Mouse (Mus musculus): ENCODE data around the gene Sema4g.

Gene Sema4g

GRCm38 (mm10) chr19:45005444-45005843 is 16.5 kb downstream of the Sema4g start, which contains the start of gene Twnk:
Twnk (plus strand) TSS chr19:45005663.
- peak; percentile 79 to 89 for DNase-seq

GRCm38 (mm10) chr19:45005957-45006712 is 17.2 kb downstream of the Sema4g start, which contains the start of gene Mrpl43:
Mrpl43 (minus strand) TSS chr19:45006442.
- DNase-seq, result peak; percentile 90 to 97

GRCm38 (mm10) chr19:45007021-45007420 is 18.1 kb downstream of the Sema4g start:
- no peak for DNase-seq

GRCm38 (mm10) chr19:45007425-45008191 is 18.7 kb downstream of the Sema4g start:
- no peak for DNase-seq

GRCm38 (mm10) chr19:45010646-45011045 is 21.7 kb downstream of the Sema4g start:
- DNase-seq, result no peak

GRCm38 (mm10) chr19:45012219-45012618 is 23.3 kb downstream of the Sema4g start:
- DNase-seq, result no peak

GRCm38 (mm10) chr19:45012636-45013035 is 23.7 kb downstream of the Sema4g start:
- DNase-seq, result no peak

- no peak for DNase-seq
Measured at GRCm38 (mm10) chr19:45013581-45014225, 24.8 kb downstream of the Sema4g start.

GRCm38 (mm10) chr19:45014335-45014971 is 25.6 kb downstream of the Sema4g start, which contains the start of gene Lzts2:
Lzts2 (plus strand) TSS chr19:45014414.
- DNase-seq, result peak in 1 of 2 experiments; percentile 14

GRCm38 (mm10) chr19:45014981-45015402 is 26.1 kb downstream of the Sema4g start:
- DNase-seq, result peak in 1 of 2 experiments; percentile 28

- DNase-seq, result peak; percentile 51 to 63
Measured at GRCm38 (mm10) chr19:45015518-45016281, 26.8 kb downstream of the Sema4g start.

- peak in 1 of 2 experiments; percentile 26 for DNase-seq
Measured at GRCm38 (mm10) chr19:45016341-45017215, 27.7 kb downstream of the Sema4g start.

- peak; percentile 38 to 45 for DNase-seq
Measured at GRCm38 (mm10) chr19:45017216-45017771, 28.4 kb downstream of the Sema4g start.

GRCm38 (mm10) chr19:45017909-45018308 is 29.0 kb downstream of the Sema4g start:
- DNase-seq, result peak; percentile 46 to 51

GRCm38 (mm10) chr19:45018351-45018831 is 29.5 kb downstream of the Sema4g start:
- DNase-seq, result no peak

GRCm38 (mm10) chr19:45020348-45020747 is 31.4 kb downstream of the Sema4g start:
- DNase-seq, result no peak

- DNase-seq, result no peak
Measured at GRCm38 (mm10) chr19:45021362-45021761, 32.5 kb downstream of the Sema4g start.

- DNase-seq, result no peak
Measured at GRCm38 (mm10) chr19:45023993-45024392, 35.1 kb downstream of the Sema4g start.

GRCm38 (mm10) chr19:45024775-45025174 is 35.9 kb downstream of the Sema4g start:
- no peak for DNase-seq

- DNase-seq, result no peak
Measured at GRCm38 (mm10) chr19:45025937-45026568, 37.2 kb downstream of the Sema4g start.

Measured in spleen, adult 18-20 months (tissue).